Mouse (Mus musculus) testis, postnatal 10 days (tissue): ENCODE results near the gene Rad51b.

Experiments used
- DNase-seq: peaks from one replicate; pipeline ENCODE4 v3.0.0; 2021; ENCODE audit warnings: low spot score

Rad51b gene

GRCm38 (mm10) chr12:79735882-79736281 is 438.8 kb downstream of the Rad51b start:
- no peak for DNase-seq

- no peak for DNase-seq
These were observed 441.6 kb downstream of the Rad51b start for GRCm38 (mm10) chr12:79738700-79739099.

- DNase-seq, result no peak
These were observed 443.0 kb downstream of the Rad51b start for GRCm38 (mm10) chr12:79739918-79740639.

- peak; percentile 77 for DNase-seq
These were observed 445.1 kb downstream of the Rad51b start for GRCm38 (mm10) chr12:79742211-79742610.

- no peak for DNase-seq
These were observed 447.0 kb downstream of the Rad51b start for GRCm38 (mm10) chr12:79744131-79744530.

- no peak for DNase-seq
These were observed 448.1 kb downstream of the Rad51b start for GRCm38 (mm10) chr12:79745225-79745624.

GRCm38 (mm10) chr12:79745845-79746510 is 448.9 kb downstream of the Rad51b start:
- DNase-seq, result no peak

GRCm38 (mm10) chr12:79747541-79747940 is 450.5 kb downstream of the Rad51b start:
- DNase-seq, result no peak

- no peak for DNase-seq
These were observed 451.8 kb downstream of the Rad51b start for GRCm38 (mm10) chr12:79748862-79749261.

GRCm38 (mm10) chr12:79750253-79751125 is 453.4 kb downstream of the Rad51b start:
- DNase-seq, result no peak

GRCm38 (mm10) chr12:79751781-79752180 is 454.7 kb downstream of the Rad51b start:
- no peak for DNase-seq

GRCm38 (mm10) chr12:79752189-79752588 is 455.1 kb downstream of the Rad51b start:
- no peak for DNase-seq

GRCm38 (mm10) chr12:79755617-79756016 is 458.5 kb downstream of the Rad51b start:
- DNase-seq, result no peak

GRCm38 (mm10) chr12:79756352-79756751 is 459.3 kb downstream of the Rad51b start:
- no peak for DNase-seq

GRCm38 (mm10) chr12:79757775-79758174 is 460.7 kb downstream of the Rad51b start:
- no peak for DNase-seq

- no peak for DNase-seq
These were observed 462.3 kb downstream of the Rad51b start for GRCm38 (mm10) chr12:79759180-79759902.

- no peak for DNase-seq
These were observed 464.1 kb downstream of the Rad51b start for GRCm38 (mm10) chr12:79761217-79761616.

- DNase-seq, result no peak
These were observed 465.0 kb downstream of the Rad51b start for GRCm38 (mm10) chr12:79762087-79762486.

- no peak for DNase-seq
These were observed 465.6 kb downstream of the Rad51b start for GRCm38 (mm10) chr12:79762570-79763275.

- DNase-seq, result no peak
These were observed 469.0 kb downstream of the Rad51b start for GRCm38 (mm10) chr12:79766116-79766515.

- no peak for DNase-seq
These were observed 471.8 kb downstream of the Rad51b start for GRCm38 (mm10) chr12:79768741-79769322.
